Mouse (Mus musculus): ENCODE data around the gene Olfr1344.
"Not testable (repeated sequence)": the region's sequence is repeated elsewhere in the genome, so short reads cannot be mapped to it uniquely, and the experiment has no call there.

Gene Olfr1344

GRCm38 (mm10) chr7:6438388-6438787 is at the start of gene Olfr1344:
Gene Olfr1344 (plus strand): TSS chr7:6438688.
- no peak for DNase-seq (ENCODE audit: low spot score)

GRCm38 (mm10) chr7:6388971-6389370 is 49.5 kb upstream of the Olfr1344 start:
- DNase-seq (ENCODE audit: low spot score): no peak

- DNase-seq (ENCODE audit: low spot score): no peak
Measured at GRCm38 (mm10) chr7:6389449-6389848, 49.0 kb upstream of the Olfr1344 start.

GRCm38 (mm10) chr7:6397996-6398975 is 40.2 kb upstream of the Olfr1344 start, which contains the start of gene Smim17:
Gene Smim17 (plus strand): TSS chr7:6398715.
- DNase-seq (ENCODE audit: low spot score): peak; percentile 82

- DNase-seq (ENCODE audit: low spot score): peak; percentile 99
Measured at GRCm38 (mm10) chr7:6410043-6410442, 28.4 kb upstream of the Olfr1344 start, which contains the start of gene Gm20715. Gene Gm20715 (plus strand): TSS chr7:6410277.

GRCm38 (mm10) chr7:6414626-6415441 is 23.7 kb upstream of the Olfr1344 start:
- DNase-seq (ENCODE audit: low spot score): no peak

GRCm38 (mm10) chr7:6415442-6415787 is 23.1 kb upstream of the Olfr1344 start:
- no peak for DNase-seq (ENCODE audit: low spot score)

- no peak for DNase-seq (ENCODE audit: low spot score)
Measured at GRCm38 (mm10) chr7:6419894-6420293, 18.6 kb upstream of the Olfr1344 start.

- DNase-seq (ENCODE audit: low spot score): no peak
Measured at GRCm38 (mm10) chr7:6429381-6429780, 9.1 kb upstream of the Olfr1344 start.

GRCm38 (mm10) chr7:6430342-6430741 is 8.1 kb upstream of the Olfr1344 start:
- DNase-seq (ENCODE audit: low spot score): peak; percentile 28

- no peak for DNase-seq (ENCODE audit: low spot score)
Measured at GRCm38 (mm10) chr7:6441173-6441572, 2.7 kb downstream of the Olfr1344 start.

GRCm38 (mm10) chr7:6447771-6448170 is 9.3 kb downstream of the Olfr1344 start:
- DNase-seq (ENCODE audit: low spot score): no peak

- DNase-seq (ENCODE audit: low spot score): no peak
Measured at GRCm38 (mm10) chr7:6455868-6456267, 17.4 kb downstream of the Olfr1344 start, which contains the start of gene Olfr1336. Gene Olfr1336 (plus strand): TSS chr7:6456168.

GRCm38 (mm10) chr7:6456399-6456798 is 17.9 kb downstream of the Olfr1344 start:
- DNase-seq (ENCODE audit: low spot score): peak; percentile 55

GRCm38 (mm10) chr7:6466951-6467350 is 28.5 kb downstream of the Olfr1344 start, which contains the start of gene Olfr1346:
Gene Olfr1346 (plus strand): TSS chr7:6467101.
- no peak for DNase-seq (ENCODE audit: low spot score)

GRCm38 (mm10) chr7:6477633-6478032 is 39.1 kb downstream of the Olfr1344 start:
- DNase-seq (ENCODE audit: low spot score): not testable (repeated sequence)

- DNase-seq (ENCODE audit: low spot score): no peak
Measured at GRCm38 (mm10) chr7:6486841-6487240, 48.4 kb downstream of the Olfr1344 start, which contains the start of gene Olfr5. Gene Olfr5 (minus strand): TSS chr7:6486941.
